Comparison of ENCODE assay signal across 13 mouse cellular contexts in genomic region chr10:21228557-21228956, GRCm38 (mm10).
A peak's percentile ranks its signal among the peaks of the same experiment; 100 is the strongest.
DNase-seq lines count a peak whose midpoint lies in the region; ATAC-seq lines count a peak whose summit lies in the region.
"Had no signal": no experiment of that assay in that cellular context is flagged by ENCODE, and none has a peak within 500 bp of the region (broad histone marks: within the 10 kb centered on the region; RNA-seq: fewer than 3 reads in every experiment).

No protein-coding gene starts in this region.

- H3K9ac ChIP-seq in intestine, embryonic 16.5 days (ENCODE audit: low read depth, low read length), result no peak overlapping the region
- H3K9ac ChIP-seq: forebrain, embryonic 12.5 days; limb, embryonic 13.5 days; neural tube, embryonic 12.5 days had no signal

- no peaks in the 10 kb centered on the region for H3K4me1 ChIP-seq in intestine, embryonic 16.5 days (ENCODE audit: control insufficient read depth, insufficient read depth, low read length)
- H3K4me1 ChIP-seq: forebrain, embryonic 12.5 days; neural tube, embryonic 12.5 days had no signal

- no peak overlapping the region for H3K4me2 ChIP-seq in intestine, embryonic 16.5 days (ENCODE audit: low read depth, low read length)
- H3K4me2 ChIP-seq: forebrain, embryonic 12.5 days; limb, embryonic 13.5 days; neural tube, embryonic 12.5 days had no signal

- DNase-seq in thymus, postnatal 0 days (ENCODE audit: low spot score), result peak; percentile 12
- DNase-seq in thymus, postnatal 25 days, result no peak
- DNase-seq in embryo, embryonic 10.5 days (ENCODE audit: low spot score), result peak; percentile 9
- peak; percentile 79 for DNase-seq in liver
- no peak for DNase-seq in testis, postnatal 14 days (ENCODE audit: low spot score)
- DNase-seq: gastrocnemius, adult 2 months; right cerebral cortex, postnatal 25 days; thymus, adult 2 months had no signal

- H3K4me3 ChIP-seq in intestine, embryonic 16.5 days (ENCODE audit: low read length), result no peak overlapping the region
- H3K4me3 ChIP-seq: forebrain, embryonic 12.5 days; gastrocnemius, adult 2 months; limb, embryonic 13.5 days; neural tube, embryonic 12.5 days had no signal

- H3K27me3 ChIP-seq in intestine, embryonic 16.5 days (replicated peaks; ENCODE audit: control insufficient read depth, insufficient read depth, low read length), result no peaks in the 10 kb centered on the region
- H3K27me3 ChIP-seq: forebrain, embryonic 12.5 days; limb, embryonic 13.5 days; neural tube, embryonic 12.5 days had no signal

- no peak; the same call in 1 of the 2 replicates for ATAC-seq in intestine, embryonic 16.5 days
- ATAC-seq in CD4-positive, CD25-positive, alpha-beta regulatory T cell, adult 4 months, result no peak

- H3K36me3 ChIP-seq in intestine, embryonic 16.5 days (ENCODE audit: control insufficient read depth, insufficient read depth, low read length), result no peaks in the 10 kb centered on the region
- H3K36me3 ChIP-seq: forebrain, embryonic 12.5 days; limb, embryonic 13.5 days; neural tube, embryonic 12.5 days had no signal

- no peak overlapping the region for H3K27ac ChIP-seq in intestine, embryonic 16.5 days (ENCODE audit: low read length)
- H3K27ac ChIP-seq: forebrain, embryonic 12.5 days; gastrocnemius, adult 2 months; limb, embryonic 13.5 days; neural tube, embryonic 12.5 days had no signal

- no peaks in the 10 kb centered on the region for H3K9me3 ChIP-seq in intestine, embryonic 16.5 days (ENCODE audit: control insufficient read depth, low read length)
- H3K9me3 ChIP-seq: neural tube, embryonic 12.5 days had no signal

- 74% methylated on average over 7 of the region's 7 CpGs for WGBS in intestine, embryonic 16.5 days

Comparison
In these comparisons a context has a peak if more than half of its experiments do, and no peak if none do; other contexts are left out.
1. DNase-seq: peak in thymus, postnatal 0 days (single experiment), embryo, embryonic 10.5 days (single experiment) and liver (single experiment); none in thymus, postnatal 25 days (single experiment) and testis, postnatal 14 days (single experiment).